20 mouse cellular contexts compared by ENCODE assay signal in the genomic region with DNA sequence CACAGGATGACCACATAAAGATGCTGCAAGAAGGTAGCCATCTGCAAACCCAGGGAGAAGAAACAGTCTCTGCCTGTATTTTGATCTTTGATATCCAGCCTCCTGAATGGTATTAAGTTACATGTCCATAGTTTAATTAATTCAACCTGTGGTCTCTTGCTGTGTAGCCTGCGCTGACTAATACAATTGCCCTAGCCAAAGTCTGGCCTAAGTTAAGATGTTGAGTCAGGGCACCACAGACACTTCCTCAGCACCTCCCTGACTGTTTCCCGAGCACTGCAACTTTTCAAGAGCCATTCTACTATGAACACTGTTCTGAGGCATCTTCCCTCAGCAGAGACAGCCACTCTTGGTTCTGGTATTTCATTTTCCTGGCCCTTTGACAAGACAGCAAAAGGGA. TPM values are rescaled to one million over a fixed set of nuclear protein-coding genes. Genes with fewer than 3 reads are reported as not detected.
"Had no signal": no experiment of that assay in that cellular context is flagged by ENCODE, and none has a peak within 500 bp of the region (broad histone marks: within the 10 kb centered on the region; RNA-seq: fewer than 3 reads in every experiment).

No protein-coding gene starts in this region.

- H3K27ac ChIP-seq: left cerebral cortex, adult 2 months; limb, embryonic 10.5 days; liver, embryonic 12.5 days; midbrain, embryonic 13.5 days; neural tube, embryonic 15.5 days; stomach, postnatal 0 days had no signal

- H3K9me3 ChIP-seq: limb, embryonic 10.5 days; liver, embryonic 12.5 days; megakaryocyte, embryonic 14.5 days; midbrain, embryonic 13.5 days; neural tube, embryonic 15.5 days had no signal

- H3K9ac ChIP-seq: liver, embryonic 12.5 days; lung, embryonic 14.5 days; midbrain, embryonic 13.5 days; neural tube, embryonic 15.5 days had no signal

- ATAC-seq: liver, embryonic 12.5 days; midbrain, embryonic 13.5 days had no signal

- DNase-seq: kidney, postnatal 10 days; kidney, postnatal 4 days; lung, embryonic 14.5 days; lung, postnatal 10 days; lung, postnatal 4 days; thymus, postnatal 14 days had no signal

- H3K27me3 ChIP-seq: liver, embryonic 12.5 days; midbrain, embryonic 13.5 days; neural tube, embryonic 15.5 days had no signal

- H3K4me1 ChIP-seq: liver, embryonic 12.5 days; midbrain, embryonic 13.5 days; neural tube, embryonic 15.5 days had no signal

- H3K4me2 ChIP-seq: liver, embryonic 12.5 days; lung, embryonic 14.5 days; midbrain, embryonic 13.5 days; neural tube, embryonic 15.5 days had no signal

- H3K4me3 ChIP-seq: left cerebral cortex, adult 2 months; limb, embryonic 10.5 days; liver, embryonic 12.5 days; megakaryocyte, embryonic 14.5 days; midbrain, embryonic 13.5 days; neural tube, embryonic 15.5 days had no signal

RNA-seq across cellular contexts. Expression of a gene that starts 12.3 kb away (rescaled TPM):
- total RNA-seq: layer of hippocampus, adult 8-10 months; layer of hippocampus, postnatal 14 days; left cerebral cortex, adult 2 months; left cerebral cortex, postnatal 14 days; midbrain, postnatal 0 days had no signal
- polyA plus RNA-seq: neural tube, embryonic 15.5 days had no signal

RNA-seq across cellular contexts. Expression of a gene that starts 43.2 kb away (rescaled TPM):
- total RNA-seq: layer of hippocampus, adult 8-10 months; layer of hippocampus, postnatal 14 days; left cerebral cortex, adult 2 months; left cerebral cortex, postnatal 14 days; midbrain, postnatal 0 days had no signal
- polyA plus RNA-seq: kidney, embryonic 14.5 days; limb, embryonic 10.5 days; limb, embryonic 14.5 days; liver, embryonic 12.5 days; lung, embryonic 14.5 days; neural tube, embryonic 11.5 days had no signal
